Mouse (Mus musculus): ENCODE measurements around the gene Tex22. TPM values are rescaled to one million over a fixed set of nuclear protein-coding genes. Genes with fewer than 3 reads are reported as not detected.

The Tex22 gene
- polyA plus RNA-seq, 1 experiment from 2014 or later, result 0.36 TPM

DNA sequence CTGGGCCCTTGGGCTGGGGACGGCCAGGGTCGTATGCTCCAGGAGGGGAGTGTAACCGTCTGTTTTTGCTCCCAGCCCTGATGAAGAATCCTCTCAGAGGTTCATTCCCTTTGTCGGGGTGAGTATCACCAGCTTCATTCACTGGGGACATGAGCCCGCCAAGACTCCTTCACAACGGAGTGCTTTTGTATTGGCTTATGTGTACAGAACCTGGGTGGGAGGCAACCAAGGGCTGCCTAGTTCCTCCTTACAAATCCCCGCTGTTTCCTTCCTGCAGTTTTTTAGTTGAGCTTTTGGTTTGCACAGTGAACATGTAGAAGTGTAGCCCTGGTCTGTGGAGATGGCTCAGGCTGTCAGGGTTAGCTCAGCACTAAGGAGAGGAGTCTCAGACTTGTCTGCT lies 6.3 kb upstream of the Tex22 start:
- Histone ChIP-seq H3K4me3 (ENCODE audit: low read depth, low read length) (no peak overlapping the region), H3K4me1 (ENCODE audit: control insufficient read depth, insufficient read depth, low read length) (no peaks in the 10 kb centered on the region), H3K9ac (replicated peaks; ENCODE audit: low read depth, low read length) (no peak overlapping the region), H3K4me2 (ENCODE audit: low read depth, low read length) (no peak overlapping the region), H3K9me3 (ENCODE audit: control insufficient read depth, low read length) (no peaks in the 10 kb centered on the region), H3K36me3 (ENCODE audit: control insufficient read depth, insufficient read depth, low read length) (peaks cover 27% of the 10 kb centered on the region), H3K27me3 (ENCODE audit: control insufficient read depth, insufficient read depth, low read length) (no peaks in the 10 kb centered on the region), H3K27ac (ENCODE audit: low read depth, low read length) (no peak overlapping the region)
- WGBS, result 93% methylated on average over 7 of the region's 7 CpGs
- ATAC-seq (ENCODE audit: low read depth), result no peak

DNA sequence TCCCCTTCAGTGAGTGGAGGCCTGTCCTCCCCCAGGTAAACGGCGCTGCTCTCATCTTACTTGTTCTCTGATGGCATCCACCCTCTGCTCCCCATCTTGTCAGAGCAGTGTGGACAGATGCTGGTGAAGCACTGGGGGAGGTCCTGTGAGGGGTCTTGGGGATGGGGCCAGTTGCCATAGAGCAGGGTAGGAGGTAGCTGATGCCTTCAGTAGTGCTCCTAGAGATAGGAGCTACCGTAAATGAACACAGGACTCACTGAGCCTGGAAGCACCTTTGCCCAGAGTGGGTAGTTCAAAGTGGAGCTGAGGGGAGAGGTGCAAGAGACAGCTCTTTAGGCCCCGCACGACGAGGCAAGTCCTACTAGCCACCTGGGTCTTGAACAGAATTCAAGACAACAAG lies 4.9 kb upstream of the Tex22 start:
- peaks cover 21% of the 10 kb centered on the region for H3K36me3 ChIP-seq (ENCODE audit: control insufficient read depth, insufficient read depth, low read length)

GRCm38 (mm10) chr12:113071321-113071720 lies 3.0 kb upstream of the Tex22 start:
- ATAC-seq (ENCODE audit: low read depth), result no peak
- no peaks in the 10 kb centered on the region for H3K9me3 ChIP-seq (ENCODE audit: control insufficient read depth, low read length)
- peaks cover 21% of the 10 kb centered on the region for H3K36me3 ChIP-seq (ENCODE audit: control insufficient read depth, insufficient read depth, low read length)
- H3K9ac ChIP-seq (replicated peaks; ENCODE audit: low read depth, low read length), result no peak overlapping the region
- H3K4me3 ChIP-seq (ENCODE audit: low read depth, low read length), result no peak overlapping the region
- H3K27me3 ChIP-seq (ENCODE audit: control insufficient read depth, insufficient read depth, low read length), result no peaks in the 10 kb centered on the region
- no peak overlapping the region for H3K27ac ChIP-seq (ENCODE audit: low read depth, low read length)
- H3K4me1 ChIP-seq (ENCODE audit: control insufficient read depth, insufficient read depth, low read length), result peaks cover 18% of the 10 kb centered on the region
- 93% methylated on average over 6 of the region's 6 CpGs for WGBS
- H3K4me2 ChIP-seq (ENCODE audit: low read depth, low read length), result no peak overlapping the region

More for the DNA sequence above, 4.9 kb upstream of the Tex22 start:
- Histone ChIP-seq H3K27me3 (ENCODE audit: control insufficient read depth, insufficient read depth, low read length) (no peaks in the 10 kb centered on the region), H3K4me2 (ENCODE audit: low read depth, low read length) (no peak overlapping the region), H3K9ac (replicated peaks; ENCODE audit: low read depth, low read length) (no peak overlapping the region), H3K4me1 (ENCODE audit: control insufficient read depth, insufficient read depth, low read length) (peaks cover 9% of the 10 kb centered on the region), H3K4me3 (ENCODE audit: low read depth, low read length) (no peak overlapping the region), H3K27ac (ENCODE audit: low read depth, low read length) (no peak overlapping the region), H3K9me3 (ENCODE audit: control insufficient read depth, low read length) (no peaks in the 10 kb centered on the region)
- WGBS, result 98% methylated on average over 6 of the region's 6 CpGs
- no peak for ATAC-seq (ENCODE audit: low read depth)

- Histone ChIP-seq H3K9ac (replicated peaks; ENCODE audit: low read depth, low read length) (no peak overlapping the region), H3K36me3 (ENCODE audit: control insufficient read depth, insufficient read depth, low read length) (peaks cover 21% of the 10 kb centered on the region), H3K4me2 (ENCODE audit: low read depth, low read length) (no peak overlapping the region), H3K9me3 (ENCODE audit: control insufficient read depth, low read length) (no peaks in the 10 kb centered on the region), H3K27ac (ENCODE audit: low read depth, low read length) (no peak overlapping the region), H3K4me1 (ENCODE audit: control insufficient read depth, insufficient read depth, low read length) (peaks cover 18% of the 10 kb centered on the region), H3K4me3 (ENCODE audit: low read depth, low read length) (no peak overlapping the region), H3K27me3 (ENCODE audit: control insufficient read depth, insufficient read depth, low read length) (no peaks in the 10 kb centered on the region)
- WGBS, result 87% methylated on average over 6 of the region's 6 CpGs
- ATAC-seq (ENCODE audit: low read depth), result no peak
Measured at GRCm38 (mm10) chr12:113071827-113072226, 2.5 kb upstream of the Tex22 start.

- Histone ChIP-seq H3K36me3 (ENCODE audit: control insufficient read depth, insufficient read depth, low read length) (peaks cover 17% of the 10 kb centered on the region), H3K27ac (ENCODE audit: low read depth, low read length) (peak overlapping the region; percentile 95), H3K9ac (replicated peaks; ENCODE audit: low read depth, low read length) (peak overlapping the region; percentile 69), H3K4me1 (ENCODE audit: control insufficient read depth, insufficient read depth, low read length) (peaks cover 18% of the 10 kb centered on the region), H3K4me2 (ENCODE audit: low read depth, low read length) (peak overlapping the region; percentile 77), H3K4me3 (ENCODE audit: low read depth, low read length) (peak overlapping the region; percentile 37), H3K27me3 (ENCODE audit: control insufficient read depth, insufficient read depth, low read length) (no peaks in the 10 kb centered on the region), H3K9me3 (ENCODE audit: control insufficient read depth, low read length) (no peaks in the 10 kb centered on the region)
- ATAC-seq (ENCODE audit: low read depth), result peak; percentile 55
- WGBS, result 12% methylated on average over 15 of the region's 15 CpGs
Measured at GRCm38 (mm10) chr12:113073420-113074328, 628 bp upstream of the Tex22 start.

- peak; percentile 83 for ATAC-seq (ENCODE audit: low read depth)
- Histone ChIP-seq H3K9ac (replicated peaks; ENCODE audit: low read depth, low read length) (peak overlapping the region; percentile 69), H3K4me3 (ENCODE audit: low read depth, low read length) (peak overlapping the region; percentile 37), H3K36me3 (ENCODE audit: control insufficient read depth, insufficient read depth, low read length) (peaks cover 6% of the 10 kb centered on the region), H3K9me3 (ENCODE audit: control insufficient read depth, low read length) (no peaks in the 10 kb centered on the region), H3K4me1 (ENCODE audit: control insufficient read depth, insufficient read depth, low read length) (peaks cover 18% of the 10 kb centered on the region), H3K4me2 (ENCODE audit: low read depth, low read length) (peak overlapping the region; percentile 77), H3K27me3 (ENCODE audit: control insufficient read depth, insufficient read depth, low read length) (no peaks in the 10 kb centered on the region), H3K27ac (ENCODE audit: low read depth, low read length) (peak overlapping the region; percentile 95)
- WGBS, result 6% methylated on average over 10 of the region's 10 CpGs
Measured at GRCm38 (mm10) chr12:113075063-113075454, 757 bp downstream of the Tex22 start.

GRCm38 (mm10) chr12:113075486-113075885 lies 1.2 kb downstream of the Tex22 start:
- Histone ChIP-seq H3K27ac (ENCODE audit: low read depth, low read length) (peak overlapping the region; percentile 95; the same call in 1 of the 2 replicates), H3K9ac (replicated peaks; ENCODE audit: low read depth, low read length) (peak overlapping the region; percentile 69; the same call in 1 of the 2 replicates), H3K4me2 (ENCODE audit: low read depth, low read length) (peak overlapping the region; percentile 77; the same call in 1 of the 2 replicates), H3K27me3 (ENCODE audit: control insufficient read depth, insufficient read depth, low read length) (no peaks in the 10 kb centered on the region), H3K36me3 (ENCODE audit: control insufficient read depth, insufficient read depth, low read length) (peaks cover 2% of the 10 kb centered on the region), H3K4me3 (ENCODE audit: low read depth, low read length) (no peak overlapping the region), H3K4me1 (ENCODE audit: control insufficient read depth, insufficient read depth, low read length) (peaks cover 18% of the 10 kb centered on the region), H3K9me3 (ENCODE audit: control insufficient read depth, low read length) (no peaks in the 10 kb centered on the region)
- 67% methylated on average over 6 of the region's 6 CpGs for WGBS
- no peak for ATAC-seq (ENCODE audit: low read depth)

DNA sequence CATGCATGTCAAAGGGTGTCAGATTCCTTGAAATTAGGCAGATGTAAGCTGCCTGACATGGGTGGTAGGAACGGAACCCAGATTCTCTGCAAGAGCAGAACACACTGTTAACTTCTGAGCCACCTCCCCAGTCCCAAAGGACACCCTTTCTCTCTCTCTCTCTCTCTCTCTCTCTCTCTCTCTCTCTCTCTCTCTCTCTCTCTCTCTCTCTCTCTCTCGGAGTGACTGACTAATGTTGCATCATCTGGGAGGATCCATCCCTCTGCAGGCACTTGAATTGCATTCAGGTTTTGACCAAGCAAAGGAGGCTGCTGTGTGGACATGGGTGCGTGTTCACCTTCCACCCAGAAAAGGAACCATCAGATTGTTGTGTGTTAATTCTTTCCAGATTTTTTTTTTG lies 13.0 kb downstream of the Tex22 start:
- WGBS, result 65% methylated on average over 3 of the region's 3 CpGs
- Histone ChIP-seq H3K4me3 (ENCODE audit: low read depth, low read length) (no peak overlapping the region), H3K4me2 (ENCODE audit: low read depth, low read length) (no peak overlapping the region), H3K36me3 (ENCODE audit: control insufficient read depth, insufficient read depth, low read length) (no peaks in the 10 kb centered on the region), H3K4me1 (ENCODE audit: control insufficient read depth, insufficient read depth, low read length) (no peaks in the 10 kb centered on the region), H3K9me3 (ENCODE audit: control insufficient read depth, low read length) (no peaks in the 10 kb centered on the region), H3K27ac (ENCODE audit: low read depth, low read length) (no peak overlapping the region), H3K27me3 (ENCODE audit: control insufficient read depth, insufficient read depth, low read length) (no peaks in the 10 kb centered on the region), H3K9ac (replicated peaks; ENCODE audit: low read depth, low read length) (no peak overlapping the region)
- no peak for ATAC-seq (ENCODE audit: low read depth)

- ATAC-seq (ENCODE audit: low read depth), result no peak
- H3K27me3 ChIP-seq (ENCODE audit: control insufficient read depth, insufficient read depth, low read length), result no peaks in the 10 kb centered on the region
- 39% methylated on average over 4 of the region's 4 CpGs for WGBS
- H3K9me3 ChIP-seq (ENCODE audit: control insufficient read depth, low read length), result no peaks in the 10 kb centered on the region
- no peak overlapping the region for H3K27ac ChIP-seq (ENCODE audit: low read depth, low read length)
- no peaks in the 10 kb centered on the region for H3K36me3 ChIP-seq (ENCODE audit: control insufficient read depth, insufficient read depth, low read length)
- H3K4me2 ChIP-seq (ENCODE audit: low read depth, low read length), result no peak overlapping the region
- H3K4me3 ChIP-seq (ENCODE audit: low read depth, low read length), result no peak overlapping the region
- no peaks in the 10 kb centered on the region for H3K4me1 ChIP-seq (ENCODE audit: control insufficient read depth, insufficient read depth, low read length)
- no peak overlapping the region for H3K9ac ChIP-seq (replicated peaks; ENCODE audit: low read depth, low read length)
Measured at GRCm38 (mm10) chr12:113088026-113088425, 13.7 kb downstream of the Tex22 start.
